Mouse (Mus musculus) lung, postnatal 14 days (tissue): ENCODE results near the gene Gpr39.

Experiments used
- DNase-seq: peaks from one replicate; pipeline ENCODE4 v3.0.0; 2021

The Gpr39 gene

DNA sequence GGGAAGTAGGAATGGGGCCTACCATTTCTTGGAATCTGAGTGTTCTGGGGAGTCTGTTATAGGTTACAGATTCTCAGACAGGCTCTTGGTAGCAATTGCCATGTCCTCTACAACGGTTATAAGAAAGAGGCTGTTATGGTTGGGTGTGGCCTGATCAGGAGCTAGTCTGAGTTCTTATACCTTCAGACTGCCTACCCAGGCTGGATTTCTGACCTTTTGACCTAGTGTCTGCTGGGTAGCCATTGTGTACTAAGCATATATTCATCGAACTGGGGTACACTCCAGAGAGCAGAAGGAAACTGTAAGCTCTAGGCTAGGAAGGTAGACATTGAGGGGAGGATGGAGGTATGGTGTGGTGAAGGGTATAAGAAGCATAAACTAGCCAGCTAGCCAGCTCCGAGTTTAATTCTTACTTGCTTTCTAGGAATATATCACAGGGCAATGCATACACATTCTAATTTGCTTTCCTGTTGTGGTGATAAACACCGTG lies 24.4 kb downstream of the Gpr39 start:
- DNase-seq, result no peak

DNA sequence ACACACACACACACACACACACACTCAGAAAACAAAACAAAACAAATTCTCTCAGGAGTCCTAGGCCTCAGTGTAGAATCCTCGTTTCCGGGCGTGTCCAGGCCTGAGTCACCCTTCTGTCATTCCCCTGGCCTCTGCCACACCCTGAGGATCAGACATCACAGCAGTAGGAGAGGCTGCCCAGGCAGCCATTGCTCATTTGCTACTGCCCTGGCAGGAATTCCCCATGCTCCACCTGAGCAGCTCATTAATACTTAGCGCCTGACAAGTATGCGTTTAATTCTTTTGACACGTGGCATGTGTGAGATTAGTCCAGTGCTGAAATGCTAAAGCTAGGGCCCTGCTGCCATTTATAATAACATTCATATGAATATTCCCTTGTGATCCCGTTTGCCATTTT lies 25.0 kb downstream of the Gpr39 start:
- DNase-seq, result no peak

DNA sequence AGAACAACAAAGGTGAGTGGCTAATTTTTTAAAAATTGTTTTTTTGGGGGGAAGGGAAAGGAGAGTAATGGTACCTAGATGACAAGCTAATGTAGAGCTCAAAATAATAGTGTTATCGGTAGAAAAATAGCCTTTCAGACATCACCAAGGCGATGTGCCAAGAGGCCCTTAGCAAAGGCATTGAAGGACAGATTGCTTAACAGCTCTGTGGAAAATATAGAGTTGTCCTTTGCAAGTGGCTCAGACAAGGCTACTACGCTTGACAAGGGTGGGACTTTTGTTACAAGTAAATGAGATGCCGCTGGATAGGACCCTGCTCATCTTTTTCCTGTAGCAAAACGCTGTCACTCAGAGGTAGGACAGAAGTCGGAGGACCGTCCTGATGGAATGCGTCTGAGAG lies 25.5 kb downstream of the Gpr39 start:
- DNase-seq, result no peak

DNA sequence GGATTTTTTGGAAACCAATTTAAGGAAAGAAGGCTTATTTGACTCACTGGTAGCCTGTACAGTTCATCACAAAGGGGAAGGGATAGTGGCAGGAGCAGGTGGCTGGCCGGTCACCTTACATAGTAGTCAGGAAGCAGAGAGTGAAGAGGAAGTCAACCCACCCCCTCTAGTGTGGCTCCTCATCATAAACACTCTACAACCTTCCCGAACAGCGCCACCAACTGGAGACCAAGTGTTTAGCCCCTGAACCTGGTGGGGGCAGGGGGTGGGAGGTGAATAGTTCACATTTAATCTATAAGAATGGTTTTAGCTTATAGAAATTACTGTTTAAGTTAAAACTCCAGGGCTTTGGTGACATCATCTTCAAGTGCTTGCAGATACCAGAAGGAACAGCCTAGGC lies 28.6 kb downstream of the Gpr39 start:
- no peak for DNase-seq

DNA sequence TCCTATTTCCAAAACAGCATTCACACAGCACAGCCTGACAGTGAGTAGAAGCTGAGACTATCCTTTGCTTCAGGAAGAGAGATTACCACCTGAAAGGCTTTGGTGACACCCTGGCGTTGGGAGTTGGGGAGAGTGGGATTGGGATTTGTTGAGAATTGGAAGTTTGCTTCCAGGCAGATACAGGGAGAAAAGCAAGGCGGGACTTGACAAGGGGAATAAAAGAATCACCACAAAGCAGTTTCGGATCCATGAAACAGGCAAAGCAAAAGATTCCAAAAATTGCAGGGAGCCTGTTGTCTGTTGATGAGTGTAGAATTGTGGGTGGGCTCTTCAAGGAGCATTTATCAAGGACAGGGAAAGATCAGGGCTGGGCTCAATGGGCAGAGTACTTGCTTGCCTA lies 38.5 kb downstream of the Gpr39 start:
- no peak for DNase-seq

DNA sequence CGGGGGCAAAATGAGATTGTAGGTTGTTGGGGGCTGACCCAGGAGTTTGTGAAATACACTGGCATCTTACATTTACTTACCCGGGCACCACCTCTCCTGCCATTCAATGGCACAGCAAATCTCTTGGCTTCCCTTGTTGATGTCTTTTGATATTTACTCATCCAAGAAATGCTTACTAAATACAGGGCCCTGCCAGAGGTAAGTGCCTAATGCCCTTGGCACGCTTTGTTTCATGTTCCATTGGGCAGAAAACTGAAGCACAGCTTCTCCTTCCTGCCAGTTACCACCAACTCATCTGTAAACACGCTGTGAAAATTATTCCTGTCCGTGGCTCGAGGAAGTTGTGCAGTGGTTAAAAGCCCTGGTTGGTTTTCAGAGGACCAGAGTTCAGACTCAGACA lies 39.4 kb downstream of the Gpr39 start:
- no peak for DNase-seq

DNA sequence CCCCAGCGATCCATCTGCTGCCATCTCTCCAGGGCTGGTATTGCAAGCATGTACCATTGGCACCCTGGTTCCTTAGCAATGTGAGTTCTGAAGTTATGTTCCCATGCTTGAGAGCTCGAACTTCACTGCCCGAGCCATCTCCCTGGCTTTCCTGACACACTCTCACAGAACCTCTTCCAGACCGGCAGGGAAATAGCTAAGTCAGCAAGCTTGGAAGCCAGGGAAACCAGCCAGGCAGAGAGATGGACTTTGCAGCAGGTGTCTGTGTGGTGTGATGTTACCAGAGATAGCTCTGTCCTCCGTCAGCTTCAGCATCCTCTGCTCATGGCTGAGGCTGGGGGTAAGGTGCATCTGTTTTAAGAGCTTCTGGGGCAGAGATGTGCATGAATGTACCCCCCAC lies 41.1 kb downstream of the Gpr39 start:
- no peak for DNase-seq

DNA sequence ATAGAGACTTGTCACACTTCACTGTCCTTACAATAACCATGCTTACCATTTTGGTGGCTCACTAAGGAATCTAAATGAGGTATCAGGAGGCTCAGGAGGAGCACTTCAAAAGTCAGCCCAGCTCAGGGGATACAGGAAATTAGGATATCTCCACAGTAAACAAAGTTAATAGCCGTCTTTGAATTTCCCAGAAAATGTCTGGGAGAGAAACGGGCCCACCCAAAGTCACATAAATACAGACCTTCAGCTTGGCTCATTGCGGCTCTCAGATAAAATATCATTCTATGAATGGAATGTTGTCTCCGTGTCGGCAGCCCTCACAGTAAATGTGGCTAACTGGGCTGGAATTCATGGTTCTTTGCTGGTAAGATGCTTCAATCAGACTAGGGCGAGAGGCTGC lies 42.3 kb downstream of the Gpr39 start:
- DNase-seq, result no peak

DNA sequence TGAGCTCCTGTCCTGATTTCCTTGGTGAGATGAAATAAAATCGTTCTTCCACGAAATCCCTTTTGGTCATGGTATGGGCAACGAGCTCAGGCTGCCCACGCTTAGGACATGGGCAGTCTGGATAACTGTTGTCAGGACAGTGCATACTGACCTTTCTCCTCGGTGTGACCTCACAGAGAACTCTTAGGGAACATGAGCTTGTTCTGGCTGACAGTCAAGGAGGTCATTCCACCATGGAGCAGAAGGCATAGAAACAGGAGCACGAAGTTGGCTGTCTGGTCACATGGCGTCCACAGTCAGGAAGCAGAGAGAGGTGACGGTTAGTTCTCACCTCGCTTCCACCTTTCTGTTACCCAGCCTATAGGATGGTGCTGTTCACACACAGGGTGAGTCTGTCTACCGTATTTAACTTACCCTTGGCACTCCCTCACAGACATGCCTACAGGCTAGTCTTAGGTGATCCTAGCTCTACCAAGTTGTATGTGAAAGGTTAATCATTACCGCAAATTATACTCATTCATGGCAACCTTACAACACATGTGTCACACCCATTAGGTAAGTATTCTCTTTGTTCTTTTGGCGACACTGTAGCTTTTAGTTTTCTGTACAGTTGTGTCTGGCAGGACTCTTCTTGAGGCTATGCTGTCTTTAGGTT lies 44.4 kb downstream of the Gpr39 start:
- DNase-seq, result no peak

DNA sequence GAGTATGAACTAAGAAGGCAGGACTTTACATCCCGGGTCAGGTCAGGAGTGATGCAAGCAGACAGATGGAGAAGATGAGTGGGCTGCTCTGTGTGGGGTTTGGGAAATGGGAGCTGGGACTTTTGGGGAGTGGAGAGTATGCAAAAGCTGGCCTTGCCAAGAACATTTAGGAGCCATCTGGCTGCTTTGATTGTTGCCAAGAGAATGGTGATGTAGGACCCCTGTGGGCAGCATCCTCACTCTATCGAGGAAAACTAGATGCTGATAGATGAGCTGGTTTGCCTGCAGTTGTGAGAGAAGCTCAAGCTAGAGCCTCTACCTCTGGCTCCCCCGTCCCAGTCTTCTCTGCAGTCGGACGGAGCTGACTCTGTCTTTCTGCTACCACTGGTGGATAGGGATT lies 47.5 kb downstream of the Gpr39 start:
- no peak for DNase-seq

DNA sequence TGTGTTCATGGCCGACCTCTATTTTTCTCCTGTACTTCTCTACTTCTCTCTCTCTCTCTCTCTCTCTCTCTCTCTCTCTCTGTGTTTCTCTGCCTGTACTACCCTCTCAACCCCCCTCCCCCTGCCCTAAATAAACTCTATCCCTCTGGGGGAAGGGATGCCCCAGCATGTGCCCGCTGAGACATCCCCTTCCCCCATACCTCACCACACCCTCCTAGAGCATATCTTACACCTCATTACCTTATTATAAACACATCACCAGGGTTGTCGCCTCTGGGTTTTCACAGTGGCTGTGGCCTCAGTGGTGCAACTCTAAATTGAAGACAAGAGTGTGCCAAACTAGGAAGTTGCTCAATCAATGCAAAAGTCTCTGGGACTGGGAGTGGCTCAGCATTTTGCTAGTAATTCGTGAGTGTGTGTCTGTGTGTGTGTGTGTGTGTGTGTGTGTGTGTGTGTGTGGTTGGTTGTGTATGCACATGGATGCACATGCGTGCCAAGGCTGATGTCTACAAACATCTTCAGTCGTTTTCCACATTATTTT lies 52.3 kb downstream of the Gpr39 start:
- DNase-seq, result no peak

DNA sequence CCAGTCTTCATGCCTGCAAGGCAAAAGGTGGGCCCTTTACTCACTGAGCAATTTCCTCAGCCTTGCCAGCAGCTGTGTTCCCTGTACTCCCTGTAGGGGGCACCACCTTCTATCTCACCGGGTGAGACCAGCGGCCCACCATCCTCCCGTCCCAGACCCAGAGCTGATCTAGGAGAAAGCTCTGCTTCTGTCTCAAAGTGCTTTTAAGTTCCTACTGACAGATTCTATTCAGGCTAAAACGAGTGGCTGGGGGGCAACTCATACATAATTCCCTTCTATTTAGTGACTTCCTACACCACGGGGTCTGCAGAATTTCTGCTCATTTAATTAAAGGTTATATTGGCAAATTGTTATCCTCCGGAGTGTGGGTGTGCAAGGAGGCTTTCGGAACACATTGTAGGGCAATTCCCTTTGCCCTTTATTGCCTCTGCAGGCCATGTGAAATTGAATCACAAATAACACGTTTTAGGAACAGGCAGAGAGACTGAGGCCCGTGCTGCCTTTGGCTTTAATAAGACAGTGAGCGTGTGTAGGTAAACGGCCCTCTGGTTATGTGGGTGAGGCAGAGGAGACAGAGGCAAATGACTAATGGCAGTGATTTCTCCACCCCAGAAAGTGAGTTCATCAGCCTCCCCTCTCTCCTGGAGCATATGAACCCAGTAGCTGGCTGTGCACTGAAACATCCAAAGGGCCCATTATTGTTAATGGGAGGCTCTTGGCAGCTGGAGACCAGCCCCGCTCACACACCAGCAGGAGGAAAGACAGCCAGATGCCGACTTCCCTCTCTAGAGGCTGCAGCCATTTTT lies 53.1 kb downstream of the Gpr39 start:
- no peak for DNase-seq

DNA sequence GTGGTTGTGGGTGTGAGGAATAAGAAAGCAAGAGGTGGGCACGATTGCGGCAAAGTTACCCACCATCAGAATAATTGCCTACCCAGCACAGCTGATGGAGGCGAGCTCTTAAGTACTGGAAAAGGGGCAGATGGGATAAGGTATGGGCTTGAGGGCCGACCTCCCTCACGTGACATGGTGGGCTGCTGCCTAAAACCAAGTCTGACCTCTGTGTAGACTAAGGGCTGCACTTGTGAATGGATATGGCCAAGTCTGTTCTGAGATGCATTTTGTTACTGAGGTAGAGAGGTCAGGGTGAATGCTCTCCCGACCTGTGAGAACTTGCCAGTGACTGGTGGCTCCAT lies 53.7 kb downstream of the Gpr39 start:
- DNase-seq, result no peak

DNA sequence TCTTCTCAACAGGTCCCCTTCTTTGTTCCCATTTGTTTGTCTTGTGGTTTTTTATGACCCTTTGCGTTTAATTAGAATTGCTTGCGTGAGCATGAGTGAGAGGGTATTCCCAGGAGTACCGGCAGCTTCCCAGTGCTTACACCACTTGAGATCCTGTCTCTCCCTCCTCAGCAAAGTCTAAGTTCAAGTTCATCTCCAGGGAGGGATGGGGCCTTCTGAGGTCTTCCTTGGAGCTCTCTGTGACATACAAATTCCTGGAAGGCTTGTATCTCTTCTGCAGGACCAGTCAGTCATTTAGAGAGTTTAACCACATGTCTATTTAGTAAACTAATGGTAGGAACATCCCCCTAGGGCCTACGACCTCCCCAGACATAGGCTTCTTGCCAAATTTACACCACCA lies 55.1 kb downstream of the Gpr39 start:
- DNase-seq, result no peak

DNA sequence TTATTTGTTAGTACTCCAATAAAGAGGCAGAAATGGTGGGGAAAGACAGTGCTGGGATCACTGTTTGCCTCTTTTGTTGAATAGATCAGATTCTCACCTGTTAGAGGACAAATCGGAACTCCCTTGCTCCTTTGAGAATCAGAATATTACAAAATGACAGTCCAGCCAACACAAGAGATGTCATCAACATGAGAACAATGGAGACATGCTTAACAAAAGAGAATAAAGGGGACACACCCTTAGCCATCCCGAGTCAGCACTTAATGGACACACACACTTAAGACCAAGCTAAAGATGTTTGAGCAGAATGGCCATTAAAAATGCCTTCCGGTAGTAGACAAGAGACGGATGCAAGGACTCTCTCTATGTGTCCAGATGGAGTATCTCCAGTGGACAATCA lies 68.0 kb downstream of the Gpr39 start:
- DNase-seq, result no peak

DNA sequence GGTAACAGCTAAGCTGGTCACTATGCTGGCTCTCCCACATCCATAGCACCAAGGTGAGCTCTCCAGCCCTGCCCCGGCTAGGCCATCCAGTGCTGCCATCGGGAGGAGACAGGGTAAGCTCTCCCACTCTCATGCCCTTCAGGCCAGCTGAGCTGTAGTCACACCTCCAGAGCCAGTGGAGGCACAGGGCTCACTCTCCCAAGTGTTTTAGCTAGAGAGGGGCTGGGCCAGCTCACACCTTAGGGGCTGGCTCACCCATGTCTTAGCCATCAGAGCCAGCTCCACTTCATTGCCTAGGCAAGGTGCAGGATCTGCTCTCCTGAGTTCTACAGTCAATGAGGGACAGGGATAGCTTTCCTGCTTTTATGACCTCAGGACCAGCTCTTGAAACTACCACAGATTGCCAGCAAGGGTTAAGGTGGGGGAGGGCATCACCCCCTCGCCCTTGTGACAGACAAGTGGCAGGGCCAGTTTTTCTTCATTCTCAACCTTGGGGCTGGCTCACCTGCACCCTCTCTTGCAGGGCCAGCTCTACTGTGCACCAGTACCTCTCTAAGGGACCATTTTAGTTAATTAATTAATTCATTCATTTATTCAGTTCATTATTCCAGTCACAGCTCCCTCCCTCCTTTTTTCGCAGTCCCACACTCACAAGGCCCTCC lies 78.7 kb downstream of the Gpr39 start:
- DNase-seq, result peak; percentile 29

DNA sequence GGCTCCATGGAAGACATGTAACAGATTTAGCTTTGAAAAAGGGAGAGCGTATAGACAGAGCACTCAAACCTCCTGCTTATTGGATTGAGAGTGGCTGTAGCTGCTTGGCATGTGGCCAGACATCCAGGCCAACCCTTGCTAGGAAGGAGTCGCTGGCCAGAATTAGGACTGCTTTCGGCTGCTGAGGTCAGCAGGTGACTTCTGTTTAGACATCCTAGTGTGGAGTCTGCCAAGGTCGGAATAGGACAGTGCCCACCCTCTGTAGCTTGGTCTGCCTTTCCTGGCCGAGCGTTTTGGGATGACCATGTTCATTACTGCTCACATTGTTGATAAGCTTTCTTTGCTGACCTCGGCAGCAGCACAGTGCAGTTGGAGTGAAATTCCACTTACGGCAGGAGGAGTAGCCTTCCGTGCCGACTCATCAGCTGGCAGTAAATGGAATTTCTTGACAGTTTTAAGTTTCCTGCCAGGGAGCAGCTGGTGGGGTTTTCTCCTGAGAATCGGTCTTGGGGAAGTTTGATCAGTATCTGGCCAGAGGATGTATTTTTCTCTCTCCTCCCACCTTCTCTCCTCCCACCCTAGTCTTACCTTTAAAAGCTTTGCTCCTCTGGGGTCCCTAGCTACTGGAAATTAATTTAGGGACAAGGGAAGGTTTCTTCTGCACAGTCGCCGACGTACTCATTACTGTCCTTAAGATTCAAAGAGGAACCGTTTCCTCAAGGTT lies 83.3 kb downstream of the Gpr39 start:
- peak; percentile 43 for DNase-seq

DNA sequence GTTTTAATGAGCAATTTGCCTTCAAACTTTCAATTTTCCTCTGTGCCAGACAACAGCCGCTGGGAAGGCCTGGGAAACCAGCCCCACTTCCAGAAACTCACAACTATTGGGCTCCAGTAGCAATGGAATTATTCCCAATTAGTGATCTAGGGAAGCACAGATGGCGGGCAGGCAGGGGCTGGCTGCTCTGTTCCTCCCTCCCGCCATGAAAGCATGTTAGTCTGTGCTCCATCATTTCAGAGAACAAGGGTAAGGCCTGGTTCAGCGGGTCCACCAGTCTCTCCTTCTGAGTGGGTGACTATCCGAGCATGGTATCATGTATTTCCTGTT lies 83.9 kb downstream of the Gpr39 start:
- DNase-seq, result no peak

DNA sequence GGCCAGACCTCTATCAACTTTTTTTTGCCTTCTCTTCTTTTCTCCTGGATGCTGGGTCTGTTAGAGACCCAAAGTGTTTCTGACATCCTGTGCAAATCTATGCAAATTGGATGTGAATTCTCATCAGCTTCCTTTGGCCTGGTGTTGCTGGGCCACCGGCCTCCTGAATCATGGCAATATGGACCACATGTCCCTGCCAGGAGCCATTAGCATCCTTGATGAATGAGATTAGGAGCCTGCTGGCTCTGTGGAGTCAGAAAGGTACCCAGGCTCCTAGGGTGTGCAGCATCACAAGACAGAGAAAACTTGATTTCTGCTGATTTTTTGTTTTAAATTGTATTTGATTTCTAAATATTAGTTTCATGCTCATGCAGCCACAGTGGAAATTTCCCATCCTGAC lies 85.3 kb downstream of the Gpr39 start:
- DNase-seq, result no peak

DNA sequence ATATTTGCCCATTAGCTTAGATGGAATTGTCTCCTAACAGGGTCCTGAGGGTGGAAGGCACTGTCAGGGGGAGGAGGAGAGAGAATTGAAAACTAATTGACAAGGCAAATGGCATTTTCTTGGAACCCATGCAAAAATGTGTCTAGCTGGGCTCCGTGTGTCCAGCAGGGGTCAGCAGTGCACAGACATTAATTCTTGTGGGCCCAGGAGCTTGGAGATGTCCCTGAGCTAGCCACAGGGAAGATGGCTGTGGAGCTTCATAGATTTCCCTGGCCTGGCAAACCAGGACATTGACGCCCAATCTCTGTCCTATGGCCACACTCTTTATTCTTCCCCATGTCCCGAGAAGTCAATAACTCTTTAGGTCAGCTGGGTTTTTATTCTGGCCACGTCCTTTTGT lies 113.0 kb downstream of the Gpr39 start:
- DNase-seq, result peak; percentile 75

DNA sequence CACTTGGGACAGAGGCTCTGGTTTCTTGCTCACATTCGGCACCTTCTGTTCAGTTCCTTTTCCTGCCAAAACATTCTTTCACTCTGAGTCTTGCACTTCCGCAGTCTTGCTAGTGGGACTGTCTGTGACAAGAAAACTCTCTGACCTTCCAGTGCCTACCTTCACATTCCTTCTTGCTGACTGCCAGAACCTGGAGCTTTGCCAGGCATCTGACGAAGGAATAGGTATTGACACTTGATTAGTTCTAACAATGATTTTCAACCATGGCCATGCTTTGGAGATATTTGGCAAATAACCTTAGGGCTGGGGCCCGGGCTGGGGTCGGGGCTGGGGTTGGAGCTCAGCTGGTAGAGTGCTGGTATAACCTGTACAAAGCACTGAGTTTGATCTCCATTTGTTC lies 123.7 kb downstream of the Gpr39 start:
- DNase-seq, result no peak

DNA sequence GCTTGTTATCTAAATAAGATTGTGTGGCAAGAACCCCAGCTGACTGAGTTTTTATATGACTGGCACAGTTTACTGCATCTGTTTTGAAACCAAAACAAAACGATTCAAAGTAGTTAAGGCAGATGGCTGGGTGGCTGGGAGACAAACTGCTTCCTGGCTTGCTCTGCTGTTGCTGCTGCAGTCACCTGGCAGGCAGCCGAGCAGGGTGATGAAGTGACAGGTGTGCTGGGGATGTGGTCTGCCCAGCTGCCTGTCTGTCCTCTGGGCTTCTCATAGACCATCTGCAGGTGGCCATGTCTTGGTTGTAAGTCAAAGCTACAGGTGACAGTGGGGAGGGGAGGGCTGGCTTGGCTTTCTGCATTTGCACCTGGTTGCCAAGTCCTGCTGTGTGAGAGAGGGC lies 131.6 kb downstream of the Gpr39 start:
- DNase-seq, result no peak

DNA sequence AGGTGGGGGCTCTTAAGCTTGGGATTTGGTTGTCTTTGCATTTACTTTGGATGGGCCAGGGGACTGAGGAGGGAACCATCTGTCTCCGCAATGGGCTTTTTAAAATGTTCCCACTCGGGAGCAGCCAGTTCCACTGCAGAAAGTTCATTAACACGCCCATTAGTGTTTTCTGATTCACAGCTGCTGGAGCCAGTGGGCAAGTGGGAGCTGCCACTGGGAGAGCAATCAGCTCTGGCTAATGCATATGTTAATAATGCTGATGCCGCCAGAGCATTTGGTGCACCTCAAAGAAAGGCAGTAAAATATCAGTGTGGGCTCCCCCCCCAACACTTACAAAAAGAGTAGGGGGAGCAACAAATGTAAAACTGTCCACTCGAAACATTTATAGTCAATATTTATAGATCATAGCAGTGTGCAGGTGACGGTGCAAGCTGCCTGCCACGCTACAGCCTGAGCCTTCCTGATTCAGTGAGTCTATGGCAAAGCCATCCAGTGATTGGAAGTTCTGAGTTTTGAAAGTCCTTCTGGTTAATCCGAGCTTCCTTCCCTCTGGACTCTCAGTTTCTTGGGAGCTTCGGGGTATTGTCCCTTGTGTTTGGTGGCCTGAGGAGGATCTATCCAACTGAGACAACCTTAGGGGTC lies 136.5 kb downstream of the Gpr39 start:
- DNase-seq, result no peak
